Mouse (Mus musculus) lung, adult 2 months (tissue): ENCODE measurements around the gene Rhox2a. TPM values are rescaled to one million over a fixed set of nuclear protein-coding genes. Genes with fewer than 3 reads are reported as not detected.
"Not testable (repeated sequence)": the region's sequence is repeated elsewhere in the genome, so short reads cannot be mapped to it uniquely, and the experiment has no call there.

Source experiments
- DNase-seq: peaks from one replicate; pipeline ENCODE4 v3.0.0; 2022
- H3K4me1 ChIP-seq: fragments of 200-500 bp; 2 replicates; pipeline ENCODE4 v1.6.1; 2011; ENCODE audit warnings: low read length; ENCODE audit not compliant: control insufficient read depth, insufficient read depth
- H3K4me3 ChIP-seq: fragments of 200-500 bp; replicated peaks from 2 replicates; pipeline ENCODE3; 2011; ENCODE audit warnings: low read depth, mild to moderate bottlenecking, control low read depth, low read length; ENCODE audit errors: extremely low read depth
- CTCF ChIP-seq: fragments of 200-500 bp; IDR thresholded peaks from 2 replicates; pipeline ENCODE4 v1.5.1; 2011; ENCODE audit warnings: mild to moderate bottlenecking, low read length, control low read depth; ENCODE audit not compliant: insufficient read depth
- POLR2A ChIP-seq: fragments of 200-500 bp; IDR thresholded peaks from 2 replicates; pipeline ENCODE4 v1.6.1; 2011; ENCODE audit warnings: low read depth, mild to moderate bottlenecking, control low read depth, low read length, borderline replicate concordance; ENCODE audit errors: extremely low read depth
- WGBS: fragments of 180-500 bp; shearing (Covaris S2); methylation state at CpG from one replicate; pipeline ENCODE4 v1.1.7; 2018; 5-methylcytosine and 5-hydroxymethylcytosine counted together
- polyA plus RNA-seq: library from polyadenylated mRNA; depleted of rRNA; stranded (reverse); fragments of >200 nt; gene quantifications from 2 replicates; pipeline ENCODE4 v1.2.3, GENCODE M21; 2012; rRNA removed

Rhox2a gene
- polyA plus RNA-seq, result not detected in 2 replicates

- not testable (repeated sequence) for DNase-seq, H3K4me3 ChIP-seq, H3K4me1 ChIP-seq
- 100% methylated on average over 2 of the region's 9 CpGs for WGBS
These were observed at the start of gene Rhox2a for GRCm38 (mm10) chrX:37244676-37245075. Gene Rhox2a, plus strand, starts transcription at chrX:37244976.

GRCm38 (mm10) chrX:37198676-37199075 is 46.1 kb upstream of the Rhox2a start:
- TF ChIP-seq CTCF, result no peak
- TF ChIP-seq POLR2A, result no peak
- DNase-seq, result no peak
- no peak overlapping the region for H3K4me3 ChIP-seq
- H3K4me1 ChIP-seq, result no peaks in the 10 kb centered on the region
- 44% methylated on average over 8 of the region's 8 CpGs for WGBS

- WGBS, result 79% methylated on average over 10 of the region's 10 CpGs
- TF ChIP-seq CTCF (no peak), POLR2A (no peak)
- H3K4me1 ChIP-seq, result no peaks in the 10 kb centered on the region
- no peak for DNase-seq
- no peak within 1 kb of the TSS for H3K4me3 ChIP-seq
These were observed 33.8 kb upstream of the Rhox2a start, which contains the start of gene Gm9 for GRCm38 (mm10) chrX:37210941-37211340. Gene Gm9, minus strand, starts transcription at chrX:37211041.

GRCm38 (mm10) chrX:37222158-37222557 is 22.6 kb upstream of the Rhox2a start, which contains the start of gene Rhox1:
Gene Rhox1, minus strand, starts transcription at chrX:37222258.
- H3K4me1 ChIP-seq, H3K4me3 ChIP-seq, DNase-seq: not testable (repeated sequence)
- 55% methylated on average over 1 of the region's 1 CpGs for WGBS

- not testable (repeated sequence) for DNase-seq, H3K4me1 ChIP-seq, H3K4me3 ChIP-seq
- 87% methylated on average over 1 of the region's 3 CpGs for WGBS
These were observed 4.8 kb downstream of the Rhox2a start, which contains the start of gene Rhox3a for GRCm38 (mm10) chrX:37249619-37250018. Gene Rhox3a, plus strand, starts transcription at chrX:37249919.

- H3K4me3 ChIP-seq, H3K4me1 ChIP-seq, DNase-seq: not testable (repeated sequence)
- 96% methylated on average over 11 of the region's 19 CpGs for WGBS
These were observed 20.3 kb downstream of the Rhox2a start, which contains the start of gene Rhox4a for GRCm38 (mm10) chrX:37265038-37265437. Gene Rhox4a, plus strand, starts transcription at chrX:37265338.

Other genes with a start within 250 kb of the Rhox2a start
- gene Sowahd, start 196.1 kb upstream of the Rhox2a start, polyA plus RNA-seq, result not detected in 2 replicates
- 44.6 and 56.1 TPM in 2 replicates for gene Rpl39, start 159.6 kb upstream of the Rhox2a start, polyA plus RNA-seq
- 2.9 and 4.7 TPM in 2 replicates for gene Upf3b, start 134.7 kb upstream of the Rhox2a start, polyA plus RNA-seq
- 2.3 and 2.9 TPM in 2 replicates for gene Nkap, start 118.2 kb upstream of the Rhox2a start, polyA plus RNA-seq
- 4.0 and 4.4 TPM in 2 replicates for gene Akap14, start 76.1 kb upstream of the Rhox2a start, polyA plus RNA-seq
- 175 and 198 TPM in 2 replicates for gene Ndufa1, start 53.8 kb upstream of the Rhox2a start, polyA plus RNA-seq
- gene Rnf113a1, start 53.7 kb upstream of the Rhox2a start, polyA plus RNA-seq, result 1.9 and 2.1 TPM in 2 replicates
- gene Gm9, start 33.9 kb upstream of the Rhox2a start, polyA plus RNA-seq, result not detected in 2 replicates
- gene Rhox1, start 22.7 kb upstream of the Rhox2a start, polyA plus RNA-seq, result not detected in 2 replicates
- not detected in 2 replicates for gene Rhox3a, start 4.9 kb downstream of the Rhox2a start, polyA plus RNA-seq
- not detected in 2 replicates for gene Rhox4a, start 20.4 kb downstream of the Rhox2a start, polyA plus RNA-seq
- not detected in 2 replicates for gene Rhox3a2, start 135.1 kb downstream of the Rhox2a start, polyA plus RNA-seq
- not detected in 2 replicates for gene Rhox4a2, start 145.9 kb downstream of the Rhox2a start, polyA plus RNA-seq
- gene Rhox2b, start 167.1 kb downstream of the Rhox2a start, polyA plus RNA-seq, result not detected in 2 replicates
- gene Rhox4b, start 187.5 kb downstream of the Rhox2a start, polyA plus RNA-seq, result not detected in 2 replicates
- gene Rhox2c, start 208.7 kb downstream of the Rhox2a start, polyA plus RNA-seq, result not detected in 2 replicates
- gene Rhox3c, start 213.6 kb downstream of the Rhox2a start, polyA plus RNA-seq, result not detected in 2 replicates
- gene Rhox4c, start 235.4 kb downstream of the Rhox2a start, polyA plus RNA-seq, result not detected in 2 replicates
- gene Rhox2d, start 248.5 kb downstream of the Rhox2a start, polyA plus RNA-seq, result not detected in 2 replicates